Mouse (Mus musculus) kidney, embryonic 15.5 days (tissue): ENCODE measurements around the gene Upb1. TPM values are rescaled to one million over a fixed set of nuclear protein-coding genes. Genes with fewer than 3 reads are reported as not detected.

Experiments used
- ATAC-seq: fragments of 200-750 bp; cut with Nextera tagmentation; replicated peaks from 2 replicates; pipeline ENCODE4 v1.8.0; 2017; ENCODE audit warnings: moderate TSS enrichment; ENCODE audit not compliant: low FRiP score
- H3K27ac ChIP-seq: fragments of 300-500 bp; sonication (generic); 2 replicates; pipeline ENCODE4 v1.5.1; 2015; ENCODE audit warnings: mild to moderate bottlenecking, inconsistent platforms
- H3K27me3 ChIP-seq: fragments of 300-500 bp; sonication (generic); 2 replicates; pipeline ENCODE4 v1.6.1; 2015; ENCODE audit warnings: inconsistent platforms
- H3K36me3 ChIP-seq: fragments of 300-500 bp; sonication (generic); 2 replicates; pipeline ENCODE4 v1.6.1; 2015; ENCODE audit warnings: inconsistent platforms
- H3K4me1 ChIP-seq: fragments of 300-500 bp; sonication (generic); 2 replicates; pipeline ENCODE4 v1.6.1; 2015; ENCODE audit warnings: inconsistent platforms
- H3K4me2 ChIP-seq: fragments of 300-500 bp; sonication (generic); 2 replicates; pipeline ENCODE4 v1.6.1; 2015; ENCODE audit warnings: moderate library complexity, mild to moderate bottlenecking, inconsistent platforms
- H3K4me3 ChIP-seq: fragments of 300-500 bp; sonication (generic); replicated peaks from 2 replicates; pipeline ENCODE4 v1.5.1; 2015; ENCODE audit warnings: mild to moderate bottlenecking, inconsistent platforms
- H3K9ac ChIP-seq: fragments of 300-500 bp; sonication (generic); 2 replicates; pipeline ENCODE4 v1.6.1; 2015; ENCODE audit warnings: mild to moderate bottlenecking, inconsistent platforms
- H3K9me3 ChIP-seq: fragments of 300-500 bp; sonication (generic); replicated peaks from 2 replicates; pipeline ENCODE4 v1.6.1; 2016; ENCODE audit warnings: inconsistent platforms
- WGBS: fragments of 180-500 bp; shearing (Covaris S2); methylation state at CpG from one replicate; pipeline ENCODE4 v1.1.7; 2015; ENCODE audit warnings: mixed read lengths; 5-methylcytosine and 5-hydroxymethylcytosine counted together
- polyA plus RNA-seq: library from polyadenylated mRNA; unstranded; fragments of >200 nt; fragmentation: Nextera tagmentation; extraction: Ambion mirVana; gene quantifications from 2 replicates; pipeline ENCODE4 v1.2.1, GENCODE M21; 2015

The Upb1 gene
- polyA plus RNA-seq, 1 experiment from 2014 or later, result 1.6 TPM

GRCm38 (mm10) chr10:75489522-75489921 is 88.6 kb downstream of the Upb1 start:
- Histone ChIP-seq H3K27me3 (no peaks in the 10 kb centered on the region), H3K36me3 (no peaks in the 10 kb centered on the region), H3K4me1 (peaks cover 9% of the 10 kb centered on the region; the same call in 1 of the 2 replicates), H3K27ac (no peak overlapping the region), H3K4me3 (no peak overlapping the region), H3K9me3 (no peaks in the 10 kb centered on the region), H3K9ac (no peak overlapping the region), H3K4me2 (no peak overlapping the region)
- ATAC-seq, result no peak
- WGBS, result 65% methylated on average over 2 of the region's 2 CpGs

GRCm38 (mm10) chr10:75490731-75491130 is 89.8 kb downstream of the Upb1 start:
- peaks cover 6% of the 10 kb centered on the region; the same call in 1 of the 2 replicates for H3K4me1 ChIP-seq
- H3K9ac ChIP-seq, result no peak overlapping the region
- H3K4me3 ChIP-seq, result no peak overlapping the region
- H3K36me3 ChIP-seq, result no peaks in the 10 kb centered on the region
- no peak overlapping the region for H3K4me2 ChIP-seq
- no peak overlapping the region for H3K27ac ChIP-seq
- 85% methylated on average over 2 of the region's 2 CpGs for WGBS
- ATAC-seq, result no peak
- H3K27me3 ChIP-seq, result no peaks in the 10 kb centered on the region
- H3K9me3 ChIP-seq, result no peaks in the 10 kb centered on the region

Other genes starting within 250 kb of the Upb1 start
- gene Specc1l, start 189.0 kb upstream of the Upb1 start, polyA plus RNA-seq, result 31.0 and 34.1 TPM in 2 replicates
- 4.6 and 6.5 TPM in 2 replicates for gene Adora2a, start 84.2 kb upstream of the Upb1 start, polyA plus RNA-seq
- gene Snrpd3, start 116.4 kb downstream of the Upb1 start, polyA plus RNA-seq, result 175 and 183 TPM in 2 replicates
- 44.2 and 46.0 TPM in 2 replicates for gene Gucd1, start 116.9 kb downstream of the Upb1 start, polyA plus RNA-seq
- gene Lrrc75b, start 159.2 kb downstream of the Upb1 start, polyA plus RNA-seq, result 3.0 and 3.1 TPM in 2 replicates
- 128 and 137 TPM in 2 replicates for gene Ggt1, start 160.5 kb downstream of the Upb1 start, polyA plus RNA-seq
- gene Ggt5, start 188.2 kb downstream of the Upb1 start, polyA plus RNA-seq, result 6.7 and 7.7 TPM in 2 replicates
- gene Susd2, start 242.9 kb downstream of the Upb1 start, polyA plus RNA-seq, result 16.5 and 22.6 TPM in 2 replicates